Mouse (Mus musculus) embryo, embryonic 11.5 days (tissue): ENCODE measurements around the gene Olfr984.

Experiments used
- DNase-seq: peaks from one replicate; pipeline ENCODE4 v3.0.0-alpha.2; 2012; ENCODE audit warnings: low read depth, low spot score

The Olfr984 gene

GRCm38 (mm10) chr9:40114106-40114505, at the start of gene Olfr984:
Olfr984 (minus strand) TSS chr9:40114206.
- DNase-seq, result no peak

- DNase-seq, result no peak
These were observed 41.2 kb upstream of the Olfr984 start for GRCm38 (mm10) chr9:40155118-40155644.

- no peak for DNase-seq
These were observed 27.5 kb upstream of the Olfr984 start for GRCm38 (mm10) chr9:40141544-40141943.

DNA sequence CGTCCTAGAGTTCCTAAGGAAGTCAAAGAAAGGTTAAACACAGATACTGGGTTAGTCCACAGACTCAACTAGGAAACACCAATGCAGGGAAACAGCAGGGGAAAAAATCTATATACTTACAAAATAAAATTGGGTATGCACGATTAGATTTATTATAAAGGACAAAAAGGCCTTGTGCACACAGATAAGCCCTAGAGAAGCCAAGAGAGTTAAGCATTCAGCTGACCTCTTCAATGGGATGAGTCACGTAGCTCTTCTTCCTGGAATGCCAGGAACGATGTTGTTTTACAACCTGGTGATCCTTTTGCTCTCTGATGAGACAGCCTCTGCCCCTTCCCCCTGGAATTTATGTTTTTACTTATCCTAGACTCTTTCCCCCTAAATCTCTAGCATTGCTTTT, 25.5 kb upstream of the Olfr984 start:
- DNase-seq, result no peak

DNA sequence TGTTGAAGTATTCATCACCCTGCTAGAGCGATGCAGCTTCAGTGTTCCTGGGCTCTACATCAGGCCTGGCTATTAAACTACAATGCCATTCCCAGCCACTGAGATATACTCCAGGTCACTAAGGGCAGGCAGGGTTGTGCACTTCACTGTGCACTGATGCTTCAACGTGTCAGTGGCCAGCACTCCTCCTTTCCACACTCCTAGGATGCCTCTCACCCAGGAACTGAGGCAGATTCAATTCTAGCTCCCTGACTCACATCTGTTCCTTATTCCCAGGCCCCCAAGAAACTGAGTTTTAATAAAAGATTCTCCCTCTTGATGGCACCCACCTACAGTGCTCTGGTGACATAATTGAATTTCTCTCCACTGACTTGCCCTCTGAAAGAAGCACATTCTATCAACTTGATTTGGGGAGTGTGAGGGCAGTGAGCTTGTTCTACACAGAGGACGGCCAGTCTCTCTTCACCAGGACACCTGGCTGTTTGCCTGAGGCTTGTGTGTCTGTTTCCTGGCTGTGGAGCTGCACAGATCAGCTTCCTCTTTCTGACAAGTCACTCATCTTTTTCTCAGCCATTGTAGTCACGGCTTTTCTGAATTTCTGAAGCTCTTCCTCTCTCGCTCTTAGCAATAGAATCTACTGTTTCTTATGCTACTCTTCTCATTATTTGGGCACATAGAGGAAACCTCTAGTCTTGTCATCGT, 23.1 kb upstream of the Olfr984 start:
- no peak for DNase-seq

DNA sequence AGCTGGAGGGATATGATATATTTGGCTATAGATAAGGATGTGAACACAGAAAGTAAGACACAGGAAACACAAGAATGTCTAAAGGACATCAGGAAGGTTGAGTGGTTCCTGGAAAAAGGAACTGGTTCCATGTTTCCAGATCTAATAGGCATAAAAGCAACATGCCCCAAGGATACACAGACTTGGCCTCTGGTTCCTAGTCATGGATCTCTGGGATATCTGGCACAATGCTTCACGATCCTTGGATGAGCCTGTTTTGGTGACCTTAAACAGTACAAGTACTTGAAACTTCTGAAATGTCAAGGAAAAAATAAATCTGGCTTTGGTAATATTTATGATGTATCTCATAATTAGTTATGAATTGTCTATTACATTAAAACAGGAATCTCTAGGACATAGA, 16.6 kb upstream of the Olfr984 start:
- DNase-seq, result no peak

DNA sequence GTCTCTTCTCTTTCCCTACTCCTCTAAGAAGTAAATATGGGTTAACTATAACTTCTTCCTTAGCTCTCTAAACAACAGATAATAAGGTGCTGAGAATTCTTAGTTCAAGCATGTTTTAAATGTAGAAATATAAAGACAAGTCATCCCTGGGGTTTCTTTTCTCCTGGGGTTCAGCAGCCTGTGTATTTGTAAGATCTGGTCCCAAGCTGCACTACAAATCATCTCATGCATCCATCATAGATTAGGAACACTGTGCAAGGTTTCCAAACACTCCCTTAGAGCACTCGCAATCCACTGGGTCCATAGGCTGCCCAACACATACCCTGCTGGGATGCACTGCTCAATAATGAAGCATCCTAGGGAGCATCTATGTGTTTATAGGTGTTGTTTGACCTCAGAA, 16.1 kb upstream of the Olfr984 start, which contains the start of gene Olfr985:
Gene Olfr985 (minus strand): TSS at position 101 of the 400 bp plus-strand sequence.
- no peak for DNase-seq

GRCm38 (mm10) chr9:40117287-40117659, 3.3 kb upstream of the Olfr984 start:
- DNase-seq, result no peak

DNA sequence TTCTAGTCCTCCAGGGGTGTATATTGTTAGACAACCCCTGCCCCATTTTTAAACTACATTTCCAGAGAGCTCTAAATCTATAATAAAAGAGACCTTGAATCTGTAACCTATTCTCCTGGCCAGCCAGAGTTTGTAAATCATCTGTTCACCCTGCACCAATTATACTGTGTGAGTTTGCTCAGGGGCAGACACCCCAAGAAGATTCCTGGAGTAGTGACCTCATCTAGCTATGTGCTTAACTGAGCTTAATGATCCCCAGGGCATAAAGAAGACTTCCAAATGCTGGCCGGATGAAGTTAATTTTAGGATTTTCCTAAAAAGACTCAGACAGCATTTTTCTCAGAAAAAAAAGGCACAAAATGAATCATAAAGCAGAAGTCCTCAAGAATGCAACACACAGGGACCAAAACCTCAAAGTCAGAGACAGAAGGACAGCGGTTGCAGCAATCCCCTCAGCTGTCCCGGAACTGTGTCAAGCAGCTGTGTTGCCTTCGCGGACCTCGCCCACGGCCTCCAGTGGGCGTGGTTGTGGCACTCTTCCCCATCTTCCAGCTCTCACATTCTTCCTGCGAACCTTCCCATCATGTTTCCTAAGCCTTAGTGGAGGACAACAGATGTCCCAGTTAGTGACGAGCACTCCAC, 2.8 kb upstream of the Olfr984 start:
- no peak for DNase-seq

DNA sequence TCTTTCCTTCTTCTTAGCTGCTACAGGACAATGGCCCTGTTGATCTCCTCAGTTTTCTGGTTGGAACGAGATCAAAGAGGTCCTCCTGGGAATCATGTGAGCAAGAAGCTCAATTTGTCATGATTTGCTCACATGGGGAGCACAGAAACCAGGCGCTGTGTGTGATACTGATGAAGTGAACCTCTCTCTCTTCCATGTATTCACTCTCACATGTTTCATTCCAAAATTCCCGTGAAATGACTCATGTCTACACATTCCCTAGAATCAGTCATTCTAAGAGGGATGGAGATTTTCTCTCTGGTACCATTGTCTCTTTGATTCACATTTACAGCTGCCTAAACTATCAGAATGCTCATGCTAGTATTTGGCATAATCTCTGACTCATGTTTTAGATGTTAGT, 19.2 kb downstream of the Olfr984 start:
- DNase-seq, result no peak

DNA sequence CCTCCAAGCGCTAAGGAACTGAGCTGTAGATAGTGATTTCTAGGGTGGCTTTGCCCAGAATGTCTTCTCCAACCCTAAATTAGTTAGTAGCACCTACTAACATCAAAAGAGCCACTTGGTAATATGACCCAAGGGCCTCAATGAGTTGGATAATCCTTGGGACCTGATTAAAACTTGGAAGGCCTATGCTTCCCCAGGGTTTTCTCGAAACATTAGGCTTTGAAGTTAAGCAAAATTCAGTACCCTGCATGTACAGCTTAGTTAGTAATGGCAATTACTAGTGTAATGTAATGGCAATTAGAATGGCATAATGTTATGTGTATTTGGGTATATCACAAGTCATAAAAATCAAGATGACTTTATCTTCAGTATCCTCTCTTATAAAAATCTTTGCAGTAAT, 20.5 kb downstream of the Olfr984 start, which contains the start of gene Olfr983:
Gene Olfr983 (minus strand): TSS at position 101 of the 400 bp plus-strand sequence.
- no peak for DNase-seq

DNA sequence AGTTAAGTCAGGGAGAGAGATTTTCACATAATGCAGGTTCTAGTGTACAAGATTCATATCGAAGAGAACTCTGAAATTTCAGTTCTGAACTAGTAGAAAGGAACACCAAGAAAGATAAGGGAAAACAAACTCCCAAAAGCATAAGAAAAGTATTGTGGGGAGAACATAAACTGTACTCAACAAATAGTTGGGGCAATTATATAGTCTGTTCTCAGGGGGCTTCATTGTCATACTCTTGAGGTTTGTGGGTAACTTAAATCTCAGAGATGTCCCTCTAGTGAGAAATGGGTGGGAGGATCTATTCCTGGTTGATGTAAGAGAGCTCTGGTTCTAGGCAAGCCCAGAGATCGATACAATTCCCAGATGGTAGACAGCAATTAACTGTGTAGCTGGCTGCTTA, 40.5 kb downstream of the Olfr984 start, which contains the start of gene Olfr982:
Gene Olfr982 (plus strand): TSS at position 301 of the 400 bp plus-strand sequence.
- DNase-seq, result no peak

DNA sequence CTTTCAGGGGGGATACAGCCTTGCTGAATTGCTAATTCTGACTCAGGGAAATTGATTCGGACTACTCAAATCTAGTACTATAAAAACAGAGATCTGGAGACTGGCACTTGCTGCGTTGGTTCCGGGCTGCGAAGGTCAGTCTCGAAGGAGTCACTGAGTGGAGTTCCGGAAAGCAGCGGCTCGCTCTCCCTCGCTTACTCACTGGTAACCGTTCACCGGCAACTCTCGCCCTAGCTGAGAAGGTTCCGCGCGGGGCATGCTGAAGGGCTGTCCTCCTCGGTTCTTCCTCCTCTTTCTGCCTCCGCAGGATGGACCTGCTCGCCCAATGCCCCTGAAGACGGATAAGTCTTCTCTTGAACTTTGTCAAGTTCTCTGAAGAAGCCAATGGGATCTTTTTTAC, 63.9 kb downstream of the Olfr984 start:
- no peak for DNase-seq
